Mouse (Mus musculus): Measurements from ENCODE around the gene Kcnj14. TPM values are rescaled to one million over a fixed set of nuclear protein-coding genes. Genes with fewer than 3 reads are reported as not detected.
A peak's percentile ranks its signal among the peaks of the same experiment; 100 is the strongest.

The Kcnj14 gene
- total and polyA plus RNA-seq, 2 experiments from 2014 or later, result 1.00 to 1.1 TPM

GRCm38 (mm10) chr7:45831128-45831525 lies 6.5 kb upstream of the Kcnj14 start:
- ATAC-seq (peak; percentile 12), DNase-seq (no peak)
- peaks cover 42% of the 10 kb centered on the region for H3K27me3 ChIP-seq (ENCODE audit: insufficient read depth, low read length)
- peak overlapping the region; percentile 70; the same call in 1 of the 2 replicates for H3K27ac ChIP-seq (ENCODE audit: low read depth, low read length)
- no peak for TF ChIP-seq CTCF (IDR thresholded peaks at IDR 0.05; ENCODE audit: low read depth)
- H3K4me1 ChIP-seq (ENCODE audit: insufficient read depth), result no peaks in the 10 kb centered on the region
- WGBS, result 20% methylated on average over 5 of the region's 5 CpGs
- H3K36me3 ChIP-seq (ENCODE audit: insufficient read depth), result peaks cover 27% of the 10 kb centered on the region
- H3K9me3 ChIP-seq (ENCODE audit: low read length), result no peaks in the 10 kb centered on the region
- peak overlapping the region; percentile 51 for H3K9ac ChIP-seq
- H3K4me2 ChIP-seq (ENCODE audit: low read depth), result peak overlapping the region; percentile 84
- peak overlapping the region; percentile 88 for H3K4me3 ChIP-seq (ENCODE audit: low read depth, low read length)

GRCm38 (mm10) chr7:45830427-45831127 lies 6.0 kb upstream of the Kcnj14 start, which contains the start of gene Grwd1:
Gene Grwd1 (minus strand): TSS chr7:45830944.
- peak; percentile 95 for DNase-seq
- Histone ChIP-seq H3K27ac (ENCODE audit: low read depth, low read length) (peak within 1 kb of the TSS; percentile 70; the same call in 1 of the 2 replicates), H3K4me2 (ENCODE audit: low read depth) (peak within 1 kb of the TSS; percentile 84), H3K4me3 (ENCODE audit: low read depth, low read length) (peak within 1 kb of the TSS; percentile 88), H3K9ac (peak within 1 kb of the TSS; percentile 51), H3K4me1 (ENCODE audit: insufficient read depth) (no peaks in the 10 kb centered on the region), H3K9me3 (ENCODE audit: low read length) (no peaks in the 10 kb centered on the region), H3K36me3 (ENCODE audit: insufficient read depth) (peaks cover 33% of the 10 kb centered on the region), H3K27me3 (ENCODE audit: insufficient read depth, low read length) (peaks cover 40% of the 10 kb centered on the region)
- TF ChIP-seq CTCF (IDR thresholded peaks at IDR 0.05; ENCODE audit: low read depth), result 0 out of 2 replicates have a peak, but pooled peaks have one; percentile 14
- peak; percentile 94 for ATAC-seq
- WGBS, result 2% methylated on average over 35 of the region's 35 CpGs

GRCm38 (mm10) chr7:45826631-45827030 lies 2.0 kb upstream of the Kcnj14 start:
- Histone ChIP-seq H3K9ac (no peak overlapping the region), H3K27ac (ENCODE audit: low read depth, low read length) (no peak overlapping the region), H3K4me2 (ENCODE audit: low read depth) (no peak overlapping the region), H3K9me3 (ENCODE audit: low read length) (no peaks in the 10 kb centered on the region), H3K27me3 (ENCODE audit: insufficient read depth, low read length) (peaks cover 2% of the 10 kb centered on the region), H3K36me3 (ENCODE audit: insufficient read depth) (peaks cover 51% of the 10 kb centered on the region), H3K4me1 (ENCODE audit: insufficient read depth) (no peaks in the 10 kb centered on the region), H3K4me3 (ENCODE audit: low read depth, low read length) (no peak overlapping the region)
- ATAC-seq (no peak), DNase-seq (no peak)
- 89% methylated on average over 7 of the region's 7 CpGs for WGBS
- no peak for TF ChIP-seq CTCF (IDR thresholded peaks at IDR 0.05; ENCODE audit: low read depth)

GRCm38 (mm10) chr7:45820913-45821312 lies 3.7 kb downstream of the Kcnj14 start:
- H3K9ac ChIP-seq, result no peak overlapping the region
- H3K27me3 ChIP-seq (ENCODE audit: insufficient read depth, low read length), result no peaks in the 10 kb centered on the region
- TF ChIP-seq CTCF (IDR thresholded peaks at IDR 0.05; ENCODE audit: low read depth), result no peak
- no peak for DNase-seq
- peaks cover 22% of the 10 kb centered on the region for H3K36me3 ChIP-seq (ENCODE audit: insufficient read depth)
- H3K4me3 ChIP-seq (ENCODE audit: low read depth, low read length), result no peak overlapping the region
- no peak overlapping the region for H3K27ac ChIP-seq (ENCODE audit: low read depth, low read length)
- H3K4me1 ChIP-seq (ENCODE audit: insufficient read depth), result no peaks in the 10 kb centered on the region
- H3K4me2 ChIP-seq (ENCODE audit: low read depth), result no peak overlapping the region
- no peak for ATAC-seq
- H3K9me3 ChIP-seq (ENCODE audit: low read length), result no peaks in the 10 kb centered on the region

- DNase-seq, result no peak
- Histone ChIP-seq H3K9me3 (ENCODE audit: low read length) (no peaks in the 10 kb centered on the region), H3K4me1 (ENCODE audit: insufficient read depth) (peaks cover 8% of the 10 kb centered on the region), H3K36me3 (ENCODE audit: insufficient read depth) (peaks cover 11% of the 10 kb centered on the region), H3K4me3 (ENCODE audit: low read depth, low read length) (no peak overlapping the region), H3K27me3 (ENCODE audit: insufficient read depth, low read length) (no peaks in the 10 kb centered on the region), H3K4me2 (ENCODE audit: low read depth) (peak overlapping the region; percentile 13; the same call in 1 of the 2 replicates), H3K9ac (no peak overlapping the region), H3K27ac (ENCODE audit: low read depth, low read length) (no peak overlapping the region)
- no peak for TF ChIP-seq CTCF (IDR thresholded peaks at IDR 0.05; ENCODE audit: low read depth)
- WGBS, result 21% methylated on average over 25 of the region's 25 CpGs
- ATAC-seq, result no peak
Measured at GRCm38 (mm10) chr7:45819843-45820242, 4.7 kb downstream of the Kcnj14 start.

- no peaks in the 10 kb centered on the region for H3K27me3 ChIP-seq (ENCODE audit: insufficient read depth, low read length)
- H3K4me2 ChIP-seq (ENCODE audit: low read depth), result no peak overlapping the region
- H3K9me3 ChIP-seq (ENCODE audit: low read length), result no peaks in the 10 kb centered on the region
- peaks cover 20% of the 10 kb centered on the region for H3K36me3 ChIP-seq (ENCODE audit: insufficient read depth)
- no peak overlapping the region for H3K4me3 ChIP-seq (ENCODE audit: low read depth, low read length)
- DNase-seq (no peak), ATAC-seq (no peak)
- 21% methylated on average over 2 of the region's 2 CpGs for WGBS
- 0 out of 2 replicates have a peak overlapping the region, but pooled peaks have one; percentile 54 for H3K27ac ChIP-seq (ENCODE audit: low read depth, low read length)
- no peak for TF ChIP-seq CTCF (IDR thresholded peaks at IDR 0.05; ENCODE audit: low read depth)
- peaks cover 14% of the 10 kb centered on the region for H3K4me1 ChIP-seq (ENCODE audit: insufficient read depth)
- H3K9ac ChIP-seq, result no peak overlapping the region
Measured at GRCm38 (mm10) chr7:45815984-45816351, 8.6 kb downstream of the Kcnj14 start.

GRCm38 (mm10) chr7:45815323-45815983 lies 9.1 kb downstream of the Kcnj14 start:
- H3K36me3 ChIP-seq (ENCODE audit: insufficient read depth), result peaks cover 25% of the 10 kb centered on the region
- peaks cover 14% of the 10 kb centered on the region for H3K4me1 ChIP-seq (ENCODE audit: insufficient read depth)
- WGBS, result 17% methylated on average over 10 of the region's 10 CpGs
- DNase-seq (no peak), ATAC-seq (no peak)
- H3K27ac ChIP-seq (ENCODE audit: low read depth, low read length), result peak overlapping the region; percentile 64; the same call in 1 of the 2 replicates
- no peak for TF ChIP-seq CTCF (IDR thresholded peaks at IDR 0.05; ENCODE audit: low read depth)
- peak overlapping the region; percentile 59 for H3K4me2 ChIP-seq (ENCODE audit: low read depth)
- no peaks in the 10 kb centered on the region for H3K9me3 ChIP-seq (ENCODE audit: low read length)
- peak overlapping the region; percentile 37; the same call in 1 of the 2 replicates for H3K9ac ChIP-seq
- H3K27me3 ChIP-seq (ENCODE audit: insufficient read depth, low read length), result no peaks in the 10 kb centered on the region
- no peak overlapping the region for H3K4me3 ChIP-seq (ENCODE audit: low read depth, low read length)

Measured in forebrain, postnatal 0 days (tissue).